Mouse (Mus musculus): ENCODE data around the gene Alkbh3. TPM values are rescaled to one million over a fixed set of nuclear protein-coding genes. Genes with fewer than 3 reads are reported as not detected.

Gene Alkbh3
- 50.1 and 55.8 TPM in 2 replicates for polyA plus RNA-seq (2016; fragmentation: Nextera tagmentation; extraction: Ambion mirVana)

- Histone ChIP-seq H3K9ac (replicated peaks) (peak within 1 kb of the TSS; percentile 84), H3K4me3 (peak within 1 kb of the TSS; percentile 93), H3K27ac (replicated peaks) (no peak within 1 kb of the TSS), H3K27me3 (0 out of 2 replicates have a peak, but pooled peaks cover 4% of the 10 kb centered on the region), H3K4me1 (peaks cover 13% of the 10 kb centered on the region), H3K36me3 (peaks cover 25% of the 10 kb centered on the region), H3K4me2 (replicated peaks) (peak within 1 kb of the TSS; percentile 63), H3K9me3 (no peaks in the 10 kb centered on the region)
- 5% methylated on average over 47 of the region's 47 CpGs for WGBS
- ATAC-seq (ENCODE audit: low FRiP score, low read depth) = peak; percentile 99
Observed at GRCm38 (mm10) chr2:94010335-94011291, at the start of gene Alkbh3. Gene Alkbh3 (minus strand): TSS chr2:94010807.

GRCm38 (mm10) chr2:94059459-94059858 lies 48.9 kb upstream of the Alkbh3 start:
- Histone ChIP-seq H3K4me3 (no peak overlapping the region), H3K4me1 (no peaks in the 10 kb centered on the region), H3K27me3 (no peaks in the 10 kb centered on the region), H3K9ac (replicated peaks) (no peak overlapping the region), H3K36me3 (no peaks in the 10 kb centered on the region), H3K9me3 (no peaks in the 10 kb centered on the region), H3K27ac (replicated peaks) (no peak overlapping the region), H3K4me2 (replicated peaks) (no peak overlapping the region)
- WGBS = 91% methylated on average over 5 of the region's 5 CpGs
- no peak for ATAC-seq (ENCODE audit: low FRiP score, low read depth)

- H3K9ac ChIP-seq (replicated peaks) = no peak overlapping the region
- no peaks in the 10 kb centered on the region for H3K9me3 ChIP-seq
- ATAC-seq (ENCODE audit: low FRiP score, low read depth) = no peak
- peaks cover 3% of the 10 kb centered on the region; the same call in 1 of the 2 replicates for H3K4me1 ChIP-seq
- H3K27me3 ChIP-seq = no peaks in the 10 kb centered on the region
- no peak overlapping the region for H3K4me2 ChIP-seq (replicated peaks)
- H3K36me3 ChIP-seq = 0 out of 2 replicates have a peak, but pooled peaks cover 3% of the 10 kb centered on the region
- no peak overlapping the region for H3K27ac ChIP-seq (replicated peaks)
- H3K4me3 ChIP-seq = no peak overlapping the region
Observed at GRCm38 (mm10) chr2:94054813-94055212, 44.2 kb upstream of the Alkbh3 start.

DNA sequence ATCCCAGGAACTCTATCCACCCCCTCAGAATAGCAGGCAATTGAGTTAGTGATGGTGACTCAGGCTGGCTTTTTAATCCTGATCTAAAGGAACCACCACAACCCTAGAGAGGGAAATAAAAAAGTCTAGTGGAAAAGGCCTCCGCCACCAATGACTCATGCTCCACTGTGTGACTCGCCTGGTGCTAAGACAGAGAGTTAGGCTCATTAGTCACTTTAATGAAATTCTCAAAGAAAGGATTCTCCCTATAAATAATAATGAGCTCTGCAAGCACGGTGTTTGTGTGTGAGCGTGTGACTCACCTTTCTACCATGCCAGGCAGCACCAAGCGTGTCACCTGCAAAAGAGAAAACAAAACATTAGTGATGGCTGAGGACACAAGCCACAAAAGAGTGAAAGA lies 41.3 kb upstream of the Alkbh3 start:
- no peak overlapping the region for H3K27ac ChIP-seq (replicated peaks)
- no peak overlapping the region for H3K4me3 ChIP-seq
- peaks cover 12% of the 10 kb centered on the region for H3K4me1 ChIP-seq
- 0 out of 2 replicates have a peak, but pooled peaks cover 3% of the 10 kb centered on the region for H3K36me3 ChIP-seq
- H3K9ac ChIP-seq (replicated peaks) = no peak overlapping the region
- no peaks in the 10 kb centered on the region for H3K27me3 ChIP-seq
- H3K9me3 ChIP-seq = no peaks in the 10 kb centered on the region
- no peak overlapping the region for H3K4me2 ChIP-seq (replicated peaks)
- WGBS = 87% methylated on average over 5 of the region's 5 CpGs
- no peak for ATAC-seq (ENCODE audit: low FRiP score, low read depth)

DNA sequence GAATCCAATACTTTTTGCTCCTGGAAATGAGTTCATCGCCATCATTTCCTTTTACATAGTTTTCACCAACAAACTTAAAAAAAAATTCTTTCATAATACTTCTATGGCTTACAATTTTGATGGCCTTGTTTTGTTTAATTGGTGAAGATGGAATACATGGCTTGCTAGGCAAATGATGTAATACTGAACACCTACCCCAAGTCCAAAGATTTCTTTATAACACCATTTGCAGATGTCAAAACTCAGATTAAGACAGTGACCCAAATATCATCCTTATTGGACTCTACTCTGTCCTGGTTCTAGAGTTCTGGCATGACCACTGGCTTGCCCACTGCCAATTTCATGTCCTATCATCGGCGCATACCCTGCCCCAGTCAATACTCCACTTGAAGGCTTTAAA lies 40.3 kb upstream of the Alkbh3 start:
- no peak for ATAC-seq (ENCODE audit: low FRiP score, low read depth)
- Histone ChIP-seq H3K36me3 (0 out of 2 replicates have a peak, but pooled peaks cover 3% of the 10 kb centered on the region), H3K27ac (replicated peaks) (no peak overlapping the region), H3K4me3 (no peak overlapping the region), H3K4me2 (replicated peaks) (no peak overlapping the region), H3K9ac (replicated peaks) (no peak overlapping the region), H3K4me1 (peaks cover 12% of the 10 kb centered on the region), H3K9me3 (no peaks in the 10 kb centered on the region), H3K27me3 (no peaks in the 10 kb centered on the region)
- whole genome bisulfite sequencing = 95% methylated on average over 3 of the region's 3 CpGs

GRCm38 (mm10) chr2:94049471-94050176 lies 39.0 kb upstream of the Alkbh3 start:
- Histone ChIP-seq H3K36me3 (0 out of 2 replicates have a peak, but pooled peaks cover 3% of the 10 kb centered on the region), H3K27me3 (no peaks in the 10 kb centered on the region), H3K4me3 (no peak overlapping the region), H3K27ac (replicated peaks) (peak overlapping the region; percentile 58), H3K9ac (replicated peaks) (no peak overlapping the region), H3K4me1 (peaks cover 19% of the 10 kb centered on the region), H3K4me2 (replicated peaks) (no peak overlapping the region), H3K9me3 (no peaks in the 10 kb centered on the region)
- 75% methylated on average over 5 of the region's 5 CpGs for WGBS
- ATAC-seq (ENCODE audit: low FRiP score, low read depth) = no peak

DNA sequence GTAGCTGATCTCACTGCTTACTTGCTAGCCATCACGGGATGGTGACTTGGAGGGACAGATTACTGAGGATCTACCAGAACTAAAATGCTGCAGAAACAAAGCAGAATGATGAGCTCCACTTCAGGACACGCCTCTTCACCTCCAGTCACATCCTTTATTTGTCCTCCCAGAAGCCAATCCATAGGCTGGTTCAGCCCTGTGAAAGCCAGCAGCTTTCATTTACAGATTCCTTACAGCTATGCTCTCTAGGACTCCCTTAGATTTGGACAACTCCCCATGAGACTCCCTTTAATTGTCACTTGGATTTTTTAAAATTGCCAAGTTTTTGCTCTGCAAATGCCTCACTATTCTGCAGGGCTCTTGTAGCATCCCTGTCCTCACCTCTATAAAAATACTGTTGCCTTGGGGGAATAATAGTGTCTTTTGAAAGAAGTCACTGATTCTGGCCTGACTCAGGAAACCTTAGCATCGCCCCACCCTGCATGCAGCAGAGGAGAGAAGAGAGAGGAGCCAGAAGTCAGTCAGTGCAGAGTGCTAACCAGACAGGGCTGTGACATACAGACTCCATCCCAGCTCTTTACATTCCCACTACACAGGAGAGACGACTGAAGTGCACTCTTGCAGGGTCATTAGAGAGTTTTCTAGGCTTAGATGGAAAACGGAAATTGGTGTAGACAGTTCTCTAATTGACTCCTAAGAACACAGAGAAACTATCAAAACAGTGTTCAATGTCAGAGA lies 38.3 kb upstream of the Alkbh3 start:
- 69% methylated on average over 5 of the region's 5 CpGs for WGBS
- peaks cover 25% of the 10 kb centered on the region for H3K4me1 ChIP-seq
- 0 out of 2 replicates have a peak, but pooled peaks cover 3% of the 10 kb centered on the region for H3K36me3 ChIP-seq
- ATAC-seq (ENCODE audit: low FRiP score, low read depth) = no peak
- H3K9ac ChIP-seq (replicated peaks) = no peak overlapping the region
- no peaks in the 10 kb centered on the region for H3K27me3 ChIP-seq
- H3K27ac ChIP-seq (replicated peaks) = peak overlapping the region; percentile 58
- H3K4me3 ChIP-seq = no peak overlapping the region
- H3K4me2 ChIP-seq (replicated peaks) = no peak overlapping the region
- H3K9me3 ChIP-seq = no peaks in the 10 kb centered on the region

DNA sequence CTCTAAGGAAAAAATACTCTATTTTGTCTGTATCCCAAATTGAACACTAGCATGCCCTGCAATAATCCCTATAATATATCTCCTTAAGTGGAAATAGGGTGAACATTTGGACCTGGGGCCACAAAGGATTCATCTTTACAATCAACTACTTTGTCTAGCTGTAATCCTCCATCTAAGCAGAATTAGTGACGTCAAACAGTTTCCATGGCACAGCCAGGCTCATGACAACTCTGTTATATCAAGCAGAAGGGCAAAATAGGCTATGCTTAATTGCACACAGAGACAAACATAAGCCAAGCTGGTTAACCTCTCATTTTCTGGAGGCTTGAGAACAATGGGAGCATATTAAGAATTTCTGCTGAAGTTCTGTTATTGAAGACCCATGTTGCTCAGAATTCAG lies 37.7 kb upstream of the Alkbh3 start:
- no peak for ATAC-seq (ENCODE audit: low FRiP score, low read depth)
- Histone ChIP-seq H3K4me1 (peaks cover 28% of the 10 kb centered on the region), H3K27ac (replicated peaks) (no peak overlapping the region), H3K36me3 (0 out of 2 replicates have a peak, but pooled peaks cover 3% of the 10 kb centered on the region), H3K9ac (replicated peaks) (no peak overlapping the region), H3K4me2 (replicated peaks) (no peak overlapping the region), H3K4me3 (no peak overlapping the region), H3K27me3 (no peaks in the 10 kb centered on the region), H3K9me3 (no peaks in the 10 kb centered on the region)
- WGBS = 38% methylated on average over 1 of the region's 1 CpGs

- no peaks in the 10 kb centered on the region for H3K27me3 ChIP-seq
- H3K9me3 ChIP-seq = no peaks in the 10 kb centered on the region
- WGBS = 85% methylated on average over 6 of the region's 6 CpGs
- no peak overlapping the region for H3K9ac ChIP-seq (replicated peaks)
- no peak overlapping the region for H3K27ac ChIP-seq (replicated peaks)
- 0 out of 2 replicates have a peak, but pooled peaks cover 2% of the 10 kb centered on the region for H3K36me3 ChIP-seq
- no peak overlapping the region for H3K4me3 ChIP-seq
- no peak overlapping the region for H3K4me2 ChIP-seq (replicated peaks)
- ATAC-seq (ENCODE audit: low FRiP score, low read depth) = no peak
- peaks cover 28% of the 10 kb centered on the region for H3K4me1 ChIP-seq
Observed at GRCm38 (mm10) chr2:94045411-94046090, 34.9 kb upstream of the Alkbh3 start.

GRCm38 (mm10) chr2:94044174-94044573 lies 33.6 kb upstream of the Alkbh3 start:
- no peak overlapping the region for H3K4me2 ChIP-seq (replicated peaks)
- ATAC-seq (ENCODE audit: low FRiP score, low read depth) = no peak
- no peak overlapping the region for H3K27ac ChIP-seq (replicated peaks)

GRCm38 (mm10) chr2:94043662-94044061 lies 33.1 kb upstream of the Alkbh3 start:
- Histone ChIP-seq H3K27ac (replicated peaks) (no peak overlapping the region), H3K4me2 (replicated peaks) (no peak overlapping the region), H3K4me1 (peaks cover 21% of the 10 kb centered on the region), H3K27me3 (no peaks in the 10 kb centered on the region), H3K9me3 (no peaks in the 10 kb centered on the region), H3K4me3 (no peak overlapping the region), H3K36me3 (0 out of 2 replicates have a peak, but pooled peaks cover 2% of the 10 kb centered on the region), H3K9ac (replicated peaks) (no peak overlapping the region)
- WGBS = 41% methylated on average over 5 of the region's 5 CpGs
- peak; percentile 63 for ATAC-seq (ENCODE audit: low FRiP score, low read depth)

More at GRCm38 (mm10) chr2:94044174-94044573, 33.6 kb upstream of the Alkbh3 start:
- H3K36me3 ChIP-seq = 0 out of 2 replicates have a peak, but pooled peaks cover 2% of the 10 kb centered on the region
- H3K4me3 ChIP-seq = no peak overlapping the region
- H3K4me1 ChIP-seq = peaks cover 24% of the 10 kb centered on the region
- H3K9ac ChIP-seq (replicated peaks) = no peak overlapping the region
- no peaks in the 10 kb centered on the region for H3K27me3 ChIP-seq
- no peaks in the 10 kb centered on the region for H3K9me3 ChIP-seq
- 82% methylated on average over 2 of the region's 2 CpGs for WGBS
